Mouse (Mus musculus) hindbrain, embryonic 14.5 days (tissue): ENCODE data around the gene Igsf9. TPM values are rescaled to one million over a fixed set of nuclear protein-coding genes. Genes with fewer than 3 reads are reported as not detected.

Source experiments
- ATAC-seq: fragments of 200-750 bp; cut with Nextera tagmentation; 2 replicates; pipeline ENCODE4 v1.8.0; 2017; ENCODE audit warnings: moderate number of reproducible peaks, mild to moderate bottlenecking, moderate TSS enrichment, moderate library complexity; ENCODE audit not compliant: low FRiP score
- DNase-seq: peaks from one replicate; pipeline ENCODE4 v3.0.0-alpha.2; 2015; ENCODE audit warnings: low spot score
- H3K27ac ChIP-seq: fragments of 300-500 bp; sonication (generic); 2 replicates; pipeline ENCODE4 v1.5.1; 2014; ENCODE audit warnings: mild to moderate bottlenecking, moderate library complexity
- H3K27me3 ChIP-seq: fragments of 300-500 bp; sonication (generic); 2 replicates; pipeline ENCODE4 v1.6.1; 2014; ENCODE audit warnings: mild to moderate bottlenecking, low read length, mixed read lengths; ENCODE audit not compliant: control insufficient read depth, insufficient read depth
- H3K36me3 ChIP-seq: fragments of 300-500 bp; sonication (generic); replicated peaks from 2 replicates; pipeline ENCODE4 v1.6.1; 2014; ENCODE audit not compliant: control insufficient read depth, insufficient read depth
- H3K4me1 ChIP-seq: fragments of 300-500 bp; sonication (generic); replicated peaks from 2 replicates; pipeline ENCODE4 v1.6.1; 2014; ENCODE audit warnings: antibody characterized with exemption, low read length, mixed read lengths; ENCODE audit not compliant: control insufficient read depth, insufficient read depth
- H3K4me2 ChIP-seq: fragments of 300-500 bp; sonication (generic); replicated peaks from 2 replicates; pipeline ENCODE4 v1.6.1; 2014; ENCODE audit warnings: mild to moderate bottlenecking, moderate library complexity
- H3K4me3 ChIP-seq: fragments of 300-500 bp; sonication (generic); replicated peaks from 2 replicates; pipeline ENCODE4 v1.5.1; 2014; ENCODE audit warnings: mild to moderate bottlenecking, low read length
- H3K9ac ChIP-seq: fragments of 300-500 bp; sonication (generic); 2 replicates; pipeline ENCODE4 v1.6.1; 2014
- H3K9me3 ChIP-seq: fragments of 300-500 bp; sonication (generic); 2 replicates; pipeline ENCODE4 v1.6.1; 2016; ENCODE audit warnings: low read length; ENCODE audit not compliant: control insufficient read depth
- WGBS: fragments of 180-500 bp; shearing (Covaris S2); extraction: QIAGEN DNeasy Blood & Tissue Kit; methylation state at CpG from one replicate; pipeline ENCODE4 v1.1.7; 2014; 5-methylcytosine and 5-hydroxymethylcytosine counted together
- polyA plus RNA-seq: library from polyadenylated mRNA; unstranded; fragments of >200 nt; fragmentation: Nextera tagmentation; extraction: Ambion mirVana; gene quantifications from 2 replicates; pipeline ENCODE4 v1.2.1, GENCODE M21; 2014

The Igsf9 gene
- polyA plus RNA-seq, 1 experiment from 2014 or later: 28.5 TPM

DNA sequence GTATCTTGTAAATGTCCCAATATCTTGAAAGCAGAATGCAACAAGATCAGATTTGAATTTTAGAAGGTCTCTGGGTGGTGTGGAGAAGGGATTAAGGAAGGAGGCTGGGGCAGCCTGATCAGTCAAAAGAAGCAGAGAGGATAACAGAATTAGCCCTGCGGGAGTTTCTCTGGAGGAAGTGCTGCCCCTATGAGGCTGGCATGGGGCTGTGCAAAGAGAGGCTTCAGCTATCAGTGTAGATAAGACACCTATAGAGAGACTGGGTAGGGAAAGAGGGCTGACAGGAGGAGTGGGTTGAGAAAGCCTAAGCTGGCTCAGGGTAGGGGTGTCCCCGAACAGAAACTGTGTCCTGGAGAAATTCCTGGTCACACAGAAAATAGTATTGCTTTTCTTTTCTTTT is 31.4 kb upstream of the Igsf9 start:
- Histone ChIP-seq H3K27ac (no peak overlapping the region), H3K36me3 (no peaks in the 10 kb centered on the region), H3K4me1 (no peaks in the 10 kb centered on the region), H3K4me2 (no peak overlapping the region), H3K27me3 (no peaks in the 10 kb centered on the region), H3K4me3 (no peak overlapping the region), H3K9ac (no peak overlapping the region), H3K9me3 (no peaks in the 10 kb centered on the region)
- WGBS: 27% methylated on average over 2 of the region's 2 CpGs
- DNase-seq (no peak), ATAC-seq (no peak)

GRCm38 (mm10) chr1:172450848-172451470 is 30.6 kb upstream of the Igsf9 start:
- no peak for DNase-seq
- no peak overlapping the region for H3K27ac ChIP-seq
- no peaks in the 10 kb centered on the region for H3K9me3 ChIP-seq
- H3K4me1 ChIP-seq: no peaks in the 10 kb centered on the region
- H3K27me3 ChIP-seq: no peaks in the 10 kb centered on the region
- H3K4me3 ChIP-seq: no peak overlapping the region
- WGBS: 29% methylated on average over 17 of the region's 17 CpGs
- no peak overlapping the region for H3K9ac ChIP-seq
- H3K36me3 ChIP-seq: no peaks in the 10 kb centered on the region
- no peak overlapping the region for H3K4me2 ChIP-seq
- no peak for ATAC-seq

DNA sequence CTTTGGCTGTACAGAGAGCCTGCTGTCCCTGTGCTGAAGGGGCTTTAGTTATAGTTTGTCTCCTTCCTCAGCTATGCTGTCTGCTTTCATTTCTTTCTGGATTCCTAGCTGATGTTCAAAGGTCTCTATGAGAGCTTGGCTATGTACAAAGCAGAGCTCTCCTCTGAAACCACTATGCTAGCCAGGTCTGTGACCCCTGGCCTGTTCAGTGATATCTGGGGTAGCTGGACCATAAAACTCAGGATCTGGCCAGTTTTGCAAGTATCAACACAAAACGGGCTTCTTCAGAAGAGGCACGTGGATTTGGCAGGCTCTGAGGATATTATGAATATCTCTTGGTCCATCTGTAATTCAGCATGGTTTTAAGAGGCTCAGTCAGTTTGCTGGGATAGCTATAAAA is 28.7 kb upstream of the Igsf9 start:
- Histone ChIP-seq H3K27ac (no peak overlapping the region), H3K9ac (no peak overlapping the region), H3K4me1 (no peaks in the 10 kb centered on the region), H3K4me3 (no peak overlapping the region), H3K36me3 (no peaks in the 10 kb centered on the region), H3K27me3 (no peaks in the 10 kb centered on the region), H3K9me3 (no peaks in the 10 kb centered on the region), H3K4me2 (no peak overlapping the region)
- DNase-seq: no peak
- WGBS: 86% methylated on average over 2 of the region's 2 CpGs
- no peak for ATAC-seq

- no peaks in the 10 kb centered on the region for H3K9me3 ChIP-seq
- no peak overlapping the region for H3K4me2 ChIP-seq
- DNase-seq (no peak), ATAC-seq (no peak)
- 86% methylated on average over 2 of the region's 2 CpGs for WGBS
- H3K4me1 ChIP-seq: no peaks in the 10 kb centered on the region
- H3K36me3 ChIP-seq: no peaks in the 10 kb centered on the region
- H3K9ac ChIP-seq: no peak overlapping the region
- no peak overlapping the region for H3K4me3 ChIP-seq
- H3K27ac ChIP-seq: no peak overlapping the region
- H3K27me3 ChIP-seq: no peaks in the 10 kb centered on the region
Measured at GRCm38 (mm10) chr1:172453810-172454209, 27.8 kb upstream of the Igsf9 start.

GRCm38 (mm10) chr1:172455416-172455815 is 26.2 kb upstream of the Igsf9 start:
- H3K9me3 ChIP-seq: no peaks in the 10 kb centered on the region
- no peak for ATAC-seq
- 10% methylated on average over 4 of the region's 4 CpGs for WGBS

DNA sequence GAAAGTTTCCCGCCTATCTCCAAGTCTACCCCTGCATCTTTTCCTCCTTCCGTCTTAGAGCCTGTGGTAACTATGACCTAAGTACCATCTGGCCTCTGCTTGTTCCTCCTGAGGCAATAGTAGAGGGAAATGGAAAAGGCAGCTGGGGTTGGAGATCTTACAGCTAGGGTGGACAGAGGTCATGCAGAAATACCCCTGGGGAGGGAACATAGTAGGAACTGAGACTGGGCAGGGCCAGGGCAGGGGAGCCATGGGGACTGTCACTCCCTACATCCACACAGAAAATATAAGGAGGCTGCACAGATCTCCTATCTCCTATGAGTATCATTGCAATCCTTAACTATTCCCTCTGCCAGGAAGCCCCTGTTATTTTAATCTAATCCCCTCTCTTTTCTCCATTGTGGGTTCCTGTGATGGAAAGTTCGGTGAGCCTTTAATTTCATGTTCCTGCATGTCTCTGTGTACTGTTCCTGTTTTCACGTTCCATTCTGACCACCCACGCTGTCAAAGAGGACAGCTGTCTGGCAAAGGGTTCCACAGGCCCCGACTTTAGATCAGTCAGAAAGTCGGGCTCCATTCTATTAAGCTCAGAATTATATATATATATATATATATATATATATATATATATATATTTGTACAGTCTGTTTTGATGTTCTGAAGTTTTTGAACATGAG is 25.4 kb upstream of the Igsf9 start:
- ATAC-seq (no peak), DNase-seq (no peak)
- no peaks in the 10 kb centered on the region for H3K4me1 ChIP-seq
- H3K4me3 ChIP-seq: no peak overlapping the region
- H3K9ac ChIP-seq: no peak overlapping the region
- no peaks in the 10 kb centered on the region for H3K9me3 ChIP-seq
- 70% methylated on average over 7 of the region's 7 CpGs for WGBS
- no peaks in the 10 kb centered on the region for H3K27me3 ChIP-seq
- H3K36me3 ChIP-seq: no peaks in the 10 kb centered on the region
- no peak overlapping the region for H3K4me2 ChIP-seq
- no peak overlapping the region for H3K27ac ChIP-seq

More at GRCm38 (mm10) chr1:172455416-172455815, 26.2 kb upstream of the Igsf9 start:
- H3K36me3 ChIP-seq: no peaks in the 10 kb centered on the region
- no peak overlapping the region for H3K27ac ChIP-seq
- H3K27me3 ChIP-seq: no peaks in the 10 kb centered on the region
- no peak overlapping the region for H3K9ac ChIP-seq
- no peak overlapping the region for H3K4me3 ChIP-seq
- H3K4me2 ChIP-seq: no peak overlapping the region
- H3K4me1 ChIP-seq: no peaks in the 10 kb centered on the region
- no peak for DNase-seq

DNA sequence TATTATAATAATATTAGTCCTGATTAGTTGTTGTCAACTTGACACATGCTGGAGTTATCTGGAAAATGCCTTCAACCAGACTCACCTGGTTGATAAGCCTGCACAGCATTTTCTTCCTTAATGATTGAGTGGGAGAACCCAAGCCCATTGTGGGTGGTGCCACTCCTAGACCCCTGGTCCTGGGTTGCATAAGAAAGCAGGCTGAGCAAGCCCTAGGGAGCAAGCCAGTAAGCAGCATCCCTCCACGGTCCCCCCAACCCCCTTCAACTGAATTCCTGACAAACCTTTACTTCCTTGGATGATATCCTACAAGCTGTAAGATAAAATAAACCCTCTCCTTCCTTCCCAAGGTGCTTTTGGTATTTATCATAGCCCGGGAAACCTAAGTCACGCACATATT is 24.4 kb upstream of the Igsf9 start:
- H3K4me2 ChIP-seq: no peak overlapping the region
- ATAC-seq: no peak
- H3K27ac ChIP-seq: no peak overlapping the region
- H3K9ac ChIP-seq: no peak overlapping the region
- WGBS: 91% methylated on average over 3 of the region's 3 CpGs
- no peaks in the 10 kb centered on the region for H3K4me1 ChIP-seq
- no peaks in the 10 kb centered on the region for H3K36me3 ChIP-seq
- H3K27me3 ChIP-seq: no peaks in the 10 kb centered on the region
- H3K9me3 ChIP-seq: no peaks in the 10 kb centered on the region
- no peak for DNase-seq
- H3K4me3 ChIP-seq: no peak overlapping the region

GRCm38 (mm10) chr1:172458041-172458440 is 23.5 kb upstream of the Igsf9 start:
- H3K27ac ChIP-seq: no peak overlapping the region
- H3K9ac ChIP-seq: no peak overlapping the region
- no peak for DNase-seq
- no peaks in the 10 kb centered on the region for H3K4me1 ChIP-seq
- no peaks in the 10 kb centered on the region for H3K9me3 ChIP-seq
- WGBS: 88% methylated on average over 3 of the region's 3 CpGs
- no peak overlapping the region for H3K4me3 ChIP-seq
- no peak for ATAC-seq
- H3K4me2 ChIP-seq: no peak overlapping the region
- H3K27me3 ChIP-seq: no peaks in the 10 kb centered on the region
- H3K36me3 ChIP-seq: no peaks in the 10 kb centered on the region

DNA sequence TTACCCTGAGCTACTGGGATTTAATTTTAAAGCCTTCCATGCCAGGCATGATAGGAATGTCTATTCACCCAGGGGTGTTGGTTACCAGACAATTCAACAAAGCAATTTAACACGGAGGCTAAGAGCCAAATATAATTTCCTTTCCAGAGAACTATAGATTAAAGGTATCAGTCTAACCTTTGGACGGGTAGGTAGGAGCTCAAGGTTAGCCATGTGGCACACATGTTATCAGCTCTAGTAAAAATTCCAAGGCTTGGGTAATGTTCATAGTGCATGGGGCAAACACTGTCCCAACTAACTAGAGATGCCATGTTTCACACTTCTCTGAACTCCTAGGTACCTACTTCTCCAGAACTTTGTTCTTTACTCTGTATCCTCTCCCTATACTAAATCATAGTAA is 20.0 kb upstream of the Igsf9 start:
- Histone ChIP-seq H3K4me1 (no peaks in the 10 kb centered on the region), H3K36me3 (no peaks in the 10 kb centered on the region), H3K9me3 (no peaks in the 10 kb centered on the region), H3K27me3 (no peaks in the 10 kb centered on the region), H3K27ac (no peak overlapping the region), H3K4me3 (no peak overlapping the region), H3K4me2 (no peak overlapping the region), H3K9ac (no peak overlapping the region)
- 84% methylated on average over 2 of the region's 2 CpGs for WGBS
- ATAC-seq: no peak
- DNase-seq: no peak
